ENCODE assay signal across 8 mouse cellular contexts in the genomic region with DNA sequence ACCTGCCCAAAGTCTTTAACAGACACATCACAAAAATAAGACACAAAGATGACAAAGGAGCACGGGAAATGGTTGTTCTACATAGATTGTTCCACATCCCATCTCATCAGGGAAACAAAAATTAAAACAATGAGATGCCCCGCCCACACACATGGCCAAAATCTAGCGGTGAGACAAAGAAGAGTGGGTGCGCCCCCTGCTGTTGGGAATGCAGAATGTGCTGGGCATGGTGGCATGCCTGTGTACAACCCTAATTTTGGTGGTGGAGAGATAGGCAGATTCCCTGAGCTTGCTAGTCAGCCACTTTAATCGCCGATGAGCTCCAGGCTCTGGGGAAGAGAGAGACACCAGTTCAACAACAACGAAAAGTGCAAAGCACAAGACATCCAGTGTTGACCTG.
DNase-seq lines count a peak whose midpoint lies in the region; ATAC-seq and TF ChIP-seq lines count a peak whose summit lies in the region.

No protein-coding gene starts in this region.

- 77% methylated on average over 7 of the region's 7 CpGs for WGBS in heart, embryonic 10.5 days
- 76% methylated on average over 7 of the region's 7 CpGs for WGBS in hindbrain, embryonic 14.5 days

- no peaks in the 10 kb centered on the region for H3K36me3 ChIP-seq in heart, embryonic 10.5 days
- no peaks in the 10 kb centered on the region for H3K36me3 ChIP-seq in E14TG2a.4 (ENCODE audit: insufficient read depth, low read length)
- H3K36me3 ChIP-seq in hindbrain, embryonic 14.5 days (replicated peaks; ENCODE audit: control insufficient read depth, insufficient read depth): no peaks in the 10 kb centered on the region

- DNase-seq in heart, postnatal 4 days: peak; percentile 35
- DNase-seq in heart, embryonic 10.5 days (ENCODE audit: low spot score): no peak
- peak; percentile 36 to 51 for DNase-seq in adrenal gland, postnatal 36 days
- peak; percentile 11 for DNase-seq in layer of hippocampus, adult 9-11 months
- peak; percentile 18 to 37 for DNase-seq in spleen, postnatal 36 days (ENCODE audit: low spot score in 2 of 2)
- no peak for DNase-seq in urinary bladder, adult 2 months (ENCODE audit: low spot score)
- no peak for DNase-seq in hindbrain, embryonic 14.5 days (ENCODE audit: low spot score)

- peaks cover 51% of the 10 kb centered on the region for H3K4me1 ChIP-seq in heart, embryonic 10.5 days
- H3K4me1 ChIP-seq in E14TG2a.4 (replicated peaks; ENCODE audit: low read depth, low read length): peaks cover 22% of the 10 kb centered on the region
- 0 out of 2 replicates have a peak, but pooled peaks cover 3% of the 10 kb centered on the region for H3K4me1 ChIP-seq in hindbrain, embryonic 14.5 days (replicated peaks; ENCODE audit: control insufficient read depth, insufficient read depth, low read length)

- no peak overlapping the region for H3K4me3 ChIP-seq in heart, embryonic 10.5 days
- no peak overlapping the region for H3K4me3 ChIP-seq in E14TG2a.4 (replicated peaks; ENCODE audit: low read length)
- H3K4me3 ChIP-seq in hindbrain, embryonic 14.5 days (replicated peaks; ENCODE audit: low read length): no peak overlapping the region

- no peaks in the 10 kb centered on the region for H3K27me3 ChIP-seq in heart, embryonic 10.5 days (ENCODE audit: insufficient read depth, poor library complexity, severe bottlenecking)
- H3K27me3 ChIP-seq in E14TG2a.4 (ENCODE audit: insufficient read depth, low read length): peaks cover 9% of the 10 kb centered on the region; the same call in 1 of the 2 replicates
- H3K27me3 ChIP-seq in hindbrain, embryonic 14.5 days (ENCODE audit: control insufficient read depth, insufficient read depth, low read length): no peaks in the 10 kb centered on the region

- ATAC-seq in hindbrain, embryonic 14.5 days (ENCODE audit: low FRiP score): no peak

- no peak overlapping the region for H3K27ac ChIP-seq in heart, embryonic 10.5 days
- no peak overlapping the region for H3K27ac ChIP-seq in hindbrain, embryonic 14.5 days

- peak; percentile 71 for TF ChIP-seq CTCF in E14TG2a.4 (conservative IDR thresholded peaks at IDR 0.05; ENCODE audit: low read length)

- no peak overlapping the region for H3K9ac ChIP-seq in hindbrain, embryonic 14.5 days

- no peaks in the 10 kb centered on the region for H3K9me3 ChIP-seq in heart, embryonic 10.5 days
- no peaks in the 10 kb centered on the region for H3K9me3 ChIP-seq in E14TG2a.4 (ENCODE audit: low read length)
- no peaks in the 10 kb centered on the region for H3K9me3 ChIP-seq in hindbrain, embryonic 14.5 days (ENCODE audit: control insufficient read depth, low read length)

- H3K4me2 ChIP-seq in hindbrain, embryonic 14.5 days (replicated peaks): no peak overlapping the region

Comparison
In these comparisons a context has a peak if more than half of its experiments do, and no peak if none do; other contexts are left out.
1. DNase-seq: peak in heart, postnatal 4 days (single experiment), adrenal gland, postnatal 36 days (2 of 2), layer of hippocampus, adult 9-11 months (single experiment) and spleen, postnatal 36 days (2 of 2); none in heart, embryonic 10.5 days (single experiment), urinary bladder, adult 2 months (single experiment) and hindbrain, embryonic 14.5 days (single experiment).